Mouse (Mus musculus): ENCODE data around the gene Zfp872.
A peak's percentile ranks its signal among the peaks of the same experiment; 100 is the strongest.
"Not testable (repeated sequence)": the region's sequence is repeated elsewhere in the genome, so short reads cannot be mapped to it uniquely, and the experiment has no call there.

Zfp872 gene

GRCm38 (mm10) chr9:22169327-22169726 lies 18.6 kb upstream of the Zfp872 start:
- DNase-seq (ENCODE audit: low spot score) = no peak

GRCm38 (mm10) chr9:22172318-22172717 lies 15.6 kb upstream of the Zfp872 start:
- no peak for DNase-seq (ENCODE audit: low spot score)

GRCm38 (mm10) chr9:22196412-22196811 lies 8.5 kb downstream of the Zfp872 start:
- no peak for DNase-seq (ENCODE audit: low spot score)

- DNase-seq (ENCODE audit: low spot score) = no peak
These were observed 25.9 kb downstream of the Zfp872 start for GRCm38 (mm10) chr9:22213785-22214194.

GRCm38 (mm10) chr9:22214549-22214948 lies 26.7 kb downstream of the Zfp872 start:
- DNase-seq (ENCODE audit: low spot score) = no peak

- no peak for DNase-seq (ENCODE audit: low spot score)
These were observed 28.8 kb downstream of the Zfp872 start for GRCm38 (mm10) chr9:22216705-22217104.

- DNase-seq (ENCODE audit: low spot score) = no peak
These were observed 30.1 kb downstream of the Zfp872 start for GRCm38 (mm10) chr9:22217858-22218493.

GRCm38 (mm10) chr9:22224066-22224465 lies 36.2 kb downstream of the Zfp872 start:
- no peak for DNase-seq (ENCODE audit: low spot score)

GRCm38 (mm10) chr9:22224536-22225503 lies 36.9 kb downstream of the Zfp872 start:
- DNase-seq (ENCODE audit: low spot score) = peak; percentile 68

GRCm38 (mm10) chr9:22225581-22226388 lies 37.9 kb downstream of the Zfp872 start, which contains the start of gene Zfp809:
Gene Zfp809 (plus strand): TSS chr9:22225714.
- peak; percentile 98 for DNase-seq (ENCODE audit: low spot score)

GRCm38 (mm10) chr9:22226389-22226673 lies 38.4 kb downstream of the Zfp872 start:
- DNase-seq (ENCODE audit: low spot score) = not testable (repeated sequence)

- no peak for DNase-seq (ENCODE audit: low spot score)
These were observed 39.0 kb downstream of the Zfp872 start for GRCm38 (mm10) chr9:22226846-22227245.

- no peak for DNase-seq (ENCODE audit: low spot score)
These were observed 41.6 kb downstream of the Zfp872 start for GRCm38 (mm10) chr9:22229386-22230026.

GRCm38 (mm10) chr9:22230061-22230460 lies 42.2 kb downstream of the Zfp872 start:
- DNase-seq (ENCODE audit: low spot score) = no peak

- peak; percentile 7 for DNase-seq (ENCODE audit: low spot score)
These were observed 42.7 kb downstream of the Zfp872 start for GRCm38 (mm10) chr9:22230556-22230955.

- no peak for DNase-seq (ENCODE audit: low spot score)
These were observed 52.1 kb downstream of the Zfp872 start for GRCm38 (mm10) chr9:22240001-22240400.

- DNase-seq (ENCODE audit: low spot score) = no peak
These were observed 56.4 kb downstream of the Zfp872 start for GRCm38 (mm10) chr9:22244242-22244641.

Measured in T-cell, adult 2 months (primary cell).